Mouse (Mus musculus) forebrain, embryonic 14.5 days (tissue): Measurements from ENCODE around the gene Adcyap1r1. TPM values are rescaled to one million over a fixed set of nuclear protein-coding genes. Genes with fewer than 3 reads are reported as not detected.

Source experiments
- ATAC-seq: fragments of 200-750 bp; cut with Nextera tagmentation; 2 replicates; pipeline ENCODE4 v1.8.0; 2017; ENCODE audit warnings: mild to moderate bottlenecking, moderate library complexity
- DNase-seq: peaks from one replicate; pipeline ENCODE4 v3.0.0-alpha.2; 2015; ENCODE audit warnings: low spot score
- H3K27ac ChIP-seq: fragments of 300-500 bp; sonication (generic); 2 replicates; pipeline ENCODE4 v1.5.1; 2014; ENCODE audit warnings: low read depth, mild to moderate bottlenecking, control low read depth, low read length, moderate library complexity
- H3K27me3 ChIP-seq: fragments of 300-500 bp; sonication (generic); replicated peaks from 2 replicates; pipeline ENCODE4 v1.6.1; 2014; ENCODE audit warnings: low read length, control low read depth, mixed read lengths; ENCODE audit not compliant: control insufficient read depth, insufficient read depth
- H3K36me3 ChIP-seq: fragments of 300-500 bp; sonication (generic); 2 replicates; pipeline ENCODE4 v1.6.1; 2014; ENCODE audit warnings: low read length, control low read depth; ENCODE audit not compliant: control insufficient read depth, insufficient read depth
- H3K4me1 ChIP-seq: fragments of 300-500 bp; sonication (generic); 2 replicates; pipeline ENCODE4 v1.6.1; 2014; ENCODE audit warnings: antibody characterized with exemption, low read length, control low read depth; ENCODE audit not compliant: control insufficient read depth, insufficient read depth
- H3K4me2 ChIP-seq: fragments of 300-500 bp; sonication (generic); 2 replicates; pipeline ENCODE4 v1.6.1; 2014; ENCODE audit warnings: mild to moderate bottlenecking, control low read depth, low read length
- H3K4me3 ChIP-seq: fragments of 300-500 bp; sonication (generic); 2 replicates; pipeline ENCODE4 v1.5.1; 2014; ENCODE audit warnings: low read depth, low read length, control low read depth
- H3K9ac ChIP-seq: fragments of 300-500 bp; sonication (generic); 2 replicates; pipeline ENCODE4 v1.6.1; 2014; ENCODE audit warnings: mild to moderate bottlenecking, low read length, control low read depth, moderate library complexity
- H3K9me3 ChIP-seq: fragments of 300-500 bp; sonication (generic); replicated peaks from 2 replicates; pipeline ENCODE4 v1.6.1; 2016; ENCODE audit warnings: low read length, control low read depth, mixed read lengths; ENCODE audit not compliant: control insufficient read depth
- WGBS: fragments of 180-500 bp; shearing (Covaris S2); extraction: QIAGEN DNeasy Blood & Tissue Kit; methylation state at CpG from one replicate; pipeline ENCODE4 v1.1.7; 2014; 5-methylcytosine and 5-hydroxymethylcytosine counted together
- polyA plus RNA-seq: library from polyadenylated mRNA; unstranded; fragments of >200 nt; fragmentation: Nextera tagmentation; extraction: Ambion mirVana; gene quantifications from 2 replicates; pipeline ENCODE4 v1.2.1, GENCODE M21; 2014

Gene Adcyap1r1
- polyA plus RNA-seq, 1 experiment from 2014 or later: 25.8 TPM

DNA sequence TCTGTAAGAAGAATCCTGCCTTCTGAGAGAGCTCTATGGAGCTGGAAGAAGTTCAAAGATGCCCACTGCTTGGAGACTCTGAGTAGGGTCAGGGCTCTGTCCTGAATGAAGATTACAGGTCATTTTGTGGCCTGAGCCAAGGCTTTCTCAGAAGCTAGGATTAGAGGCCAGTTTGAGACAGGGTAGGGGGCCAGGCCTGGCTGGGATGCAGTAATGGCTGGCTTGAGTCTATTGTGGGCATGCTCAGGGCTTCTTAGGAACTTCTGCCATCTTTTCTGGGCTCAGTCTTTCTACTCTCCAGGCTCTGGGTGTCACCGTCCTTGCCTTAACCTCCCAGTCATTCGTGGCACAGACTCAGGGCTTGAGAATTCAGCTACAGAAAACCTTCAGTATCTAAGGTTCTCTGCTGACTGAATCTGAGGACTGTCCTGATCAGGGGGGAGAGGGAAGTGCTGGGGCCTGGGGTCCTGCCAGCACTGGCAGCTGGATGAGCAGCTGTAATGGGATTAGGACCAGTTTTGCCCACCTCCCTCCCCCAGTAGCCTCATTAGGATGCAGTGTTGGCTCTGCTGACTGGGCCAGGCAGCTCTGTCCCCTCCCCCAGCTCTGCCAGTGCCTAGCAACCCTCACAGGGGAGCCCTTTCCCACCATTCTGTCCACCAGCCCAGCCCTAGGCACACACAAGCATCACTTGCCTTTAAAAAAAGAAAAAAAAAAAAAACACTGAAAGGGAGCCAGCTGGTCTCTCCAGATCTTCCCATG is 7.7 kb upstream of the Adcyap1r1 start:
- DNase-seq: peak; percentile 90
- H3K36me3 ChIP-seq: no peaks in the 10 kb centered on the region
- H3K4me2 ChIP-seq: peak overlapping the region; percentile 4; the same call in 1 of the 2 replicates
- peaks cover 24% of the 10 kb centered on the region for H3K4me1 ChIP-seq
- peak overlapping the region; percentile 80 for H3K27ac ChIP-seq
- 0% methylated on average over 2 of the region's 2 CpGs for WGBS
- no peak overlapping the region for H3K9ac ChIP-seq
- ATAC-seq: peak; percentile 95
- H3K27me3 ChIP-seq: no peaks in the 10 kb centered on the region
- H3K4me3 ChIP-seq: no peak overlapping the region
- no peaks in the 10 kb centered on the region for H3K9me3 ChIP-seq

DNA sequence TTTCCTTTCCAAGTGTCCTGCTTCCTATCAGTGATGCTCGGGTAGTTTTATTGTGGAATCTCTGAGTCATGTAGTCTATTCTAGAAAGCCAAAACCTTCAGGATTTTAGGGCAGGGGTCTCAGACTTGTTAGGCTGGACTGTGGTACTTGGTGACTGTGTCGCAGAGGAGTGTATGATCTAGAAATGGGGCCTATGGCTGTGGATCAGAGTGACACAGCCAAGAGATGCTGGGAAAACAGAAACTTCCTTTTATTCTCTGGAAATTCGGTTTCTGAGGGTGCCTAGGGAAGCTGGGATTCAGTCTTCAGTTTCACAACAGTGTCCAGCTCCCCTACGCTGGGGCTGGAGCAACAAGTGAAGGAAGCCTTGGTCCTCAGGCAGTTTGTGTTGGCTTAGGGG is 7.1 kb upstream of the Adcyap1r1 start:
- WGBS: 11% methylated on average over 4 of the region's 4 CpGs
- Histone ChIP-seq H3K4me3 (no peak overlapping the region), H3K27me3 (no peaks in the 10 kb centered on the region), H3K4me2 (peak overlapping the region; percentile 4; the same call in 1 of the 2 replicates), H3K9me3 (no peaks in the 10 kb centered on the region), H3K9ac (no peak overlapping the region), H3K4me1 (peaks cover 24% of the 10 kb centered on the region), H3K36me3 (no peaks in the 10 kb centered on the region), H3K27ac (peak overlapping the region; percentile 80)
- no peak for DNase-seq
- ATAC-seq: peak; percentile 14; the same call in 1 of the 2 replicates

DNA sequence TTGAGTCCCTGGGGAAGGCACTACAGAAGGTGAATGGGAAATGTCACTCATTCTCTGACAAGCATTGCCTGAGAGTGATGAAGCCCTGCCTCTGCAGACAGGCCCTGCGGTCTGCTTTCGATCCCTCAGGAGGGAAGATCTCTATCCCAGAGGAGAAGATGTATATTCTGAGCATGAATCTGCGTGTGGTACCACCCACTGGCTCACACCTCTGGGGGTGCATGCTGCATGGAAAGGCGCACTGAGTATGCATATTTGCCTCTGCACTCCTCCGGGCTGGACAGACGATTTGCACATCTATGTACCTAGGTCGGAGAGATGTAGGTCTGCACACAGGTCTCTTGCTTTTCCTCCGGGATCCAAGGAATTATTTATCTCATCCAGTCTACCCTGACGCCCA is 3.6 kb upstream of the Adcyap1r1 start:
- no peak overlapping the region for H3K9ac ChIP-seq
- no peaks in the 10 kb centered on the region for H3K9me3 ChIP-seq
- 0 out of 2 replicates have a peak overlapping the region, but pooled peaks have one; percentile 21 for H3K27ac ChIP-seq
- H3K4me1 ChIP-seq: peaks cover 35% of the 10 kb centered on the region
- no peak for DNase-seq
- H3K36me3 ChIP-seq: no peaks in the 10 kb centered on the region
- no peak overlapping the region for H3K4me2 ChIP-seq
- 76% methylated on average over 9 of the region's 9 CpGs for WGBS
- no peaks in the 10 kb centered on the region for H3K27me3 ChIP-seq
- ATAC-seq: no peak
- no peak overlapping the region for H3K4me3 ChIP-seq

DNA sequence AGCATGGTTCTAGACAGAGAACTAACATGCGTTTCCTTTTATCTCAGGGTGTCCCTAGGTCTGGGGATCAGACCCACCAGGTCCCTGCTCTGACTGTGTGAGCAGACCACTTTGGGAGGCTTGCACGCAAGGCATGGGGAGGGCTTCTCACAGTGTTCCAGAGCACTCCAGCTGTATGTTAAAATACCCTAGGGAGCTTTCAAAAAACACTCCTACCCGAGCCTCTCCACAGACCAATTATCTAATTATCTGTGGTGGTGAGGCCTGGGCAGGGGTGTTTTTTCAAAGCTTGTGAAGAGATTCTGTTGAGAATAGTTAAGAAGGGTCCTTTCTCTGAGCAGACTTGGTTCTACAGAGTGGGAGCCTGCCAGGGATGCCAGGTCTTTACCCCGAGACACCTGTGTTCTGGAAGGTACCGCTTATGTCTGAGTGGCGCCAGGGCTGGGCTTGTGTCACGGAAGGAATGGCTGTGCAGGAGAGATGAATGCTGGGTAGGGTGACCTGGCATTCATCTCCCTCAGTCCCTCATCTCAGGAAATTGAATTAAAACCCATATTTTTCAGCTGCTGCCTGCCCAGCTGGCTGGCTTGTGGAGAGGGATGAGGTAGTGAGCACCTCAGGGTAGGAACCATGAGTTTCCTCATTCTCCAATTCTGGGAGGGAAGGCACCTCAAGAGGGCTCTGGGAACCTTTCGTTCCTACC is 2.7 kb upstream of the Adcyap1r1 start:
- peaks cover 34% of the 10 kb centered on the region for H3K4me1 ChIP-seq
- WGBS: 62% methylated on average over 8 of the region's 8 CpGs
- no peak overlapping the region for H3K9ac ChIP-seq
- no peak for ATAC-seq
- no peaks in the 10 kb centered on the region for H3K27me3 ChIP-seq
- H3K36me3 ChIP-seq: no peaks in the 10 kb centered on the region
- no peak overlapping the region for H3K4me3 ChIP-seq
- peak overlapping the region; percentile 39; the same call in 1 of the 2 replicates for H3K27ac ChIP-seq
- no peak overlapping the region for H3K4me2 ChIP-seq
- H3K9me3 ChIP-seq: no peaks in the 10 kb centered on the region
- DNase-seq: peak; percentile 45

DNA sequence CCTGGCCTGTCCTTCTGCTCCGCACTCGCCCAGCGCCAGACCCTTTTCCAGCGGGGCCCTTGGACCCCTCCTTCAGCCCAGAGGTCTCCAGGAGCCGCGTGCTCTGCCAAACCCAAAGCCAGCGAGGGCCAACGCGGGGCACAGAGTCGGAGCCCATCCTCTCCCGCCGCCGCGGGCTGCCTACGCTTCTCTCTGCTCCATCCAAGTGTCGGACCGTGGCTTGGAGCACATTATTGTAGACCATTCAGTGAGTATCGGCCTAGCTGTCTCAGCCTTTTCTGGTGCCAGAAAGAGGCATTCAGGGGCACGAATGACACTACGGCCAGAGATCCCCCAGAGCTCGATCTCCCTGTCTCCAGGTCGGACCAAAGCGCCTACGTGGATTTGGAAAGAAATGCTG is 603 bp downstream of the Adcyap1r1 start:
- no peaks in the 10 kb centered on the region for H3K36me3 ChIP-seq
- peak overlapping the region; percentile 90 for H3K9ac ChIP-seq
- peak overlapping the region; percentile 74 for H3K4me3 ChIP-seq
- H3K27ac ChIP-seq: peak overlapping the region; percentile 84
- H3K27me3 ChIP-seq: no peaks in the 10 kb centered on the region
- peak overlapping the region; percentile 96 for H3K4me2 ChIP-seq
- WGBS: under 1% methylated on average over 24 of the region's 24 CpGs
- no peaks in the 10 kb centered on the region for H3K9me3 ChIP-seq
- no peak for ATAC-seq
- peaks cover 33% of the 10 kb centered on the region for H3K4me1 ChIP-seq
- DNase-seq: peak; percentile 43

DNA sequence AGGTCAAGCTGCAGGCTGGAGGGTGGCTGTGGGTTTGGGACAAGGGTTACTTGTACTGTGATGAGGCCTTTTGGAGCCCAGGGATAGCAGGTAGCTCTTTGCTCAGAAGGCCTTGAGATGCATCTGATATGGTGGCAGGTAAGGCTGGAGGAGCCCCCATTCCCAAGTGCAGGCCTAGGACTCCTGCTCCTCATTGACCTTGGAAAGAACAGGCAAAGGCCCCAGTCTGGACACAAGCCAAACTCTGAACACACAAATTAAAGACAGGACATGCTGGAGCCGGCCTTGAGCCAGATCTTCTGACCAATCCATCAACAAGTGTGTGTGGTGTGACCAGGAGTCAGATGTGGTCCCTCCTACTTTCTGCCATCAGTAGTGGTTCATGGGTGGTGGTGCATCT is 1.8 kb downstream of the Adcyap1r1 start:
- ATAC-seq: no peak
- 36% methylated on average over 1 of the region's 1 CpGs for WGBS
- Histone ChIP-seq H3K4me2 (peak overlapping the region; percentile 96), H3K4me3 (peak overlapping the region; percentile 74), H3K9me3 (no peaks in the 10 kb centered on the region), H3K27ac (no peak overlapping the region), H3K4me1 (peaks cover 30% of the 10 kb centered on the region), H3K36me3 (no peaks in the 10 kb centered on the region), H3K9ac (peak overlapping the region; percentile 90), H3K27me3 (no peaks in the 10 kb centered on the region)
- DNase-seq: no peak

DNA sequence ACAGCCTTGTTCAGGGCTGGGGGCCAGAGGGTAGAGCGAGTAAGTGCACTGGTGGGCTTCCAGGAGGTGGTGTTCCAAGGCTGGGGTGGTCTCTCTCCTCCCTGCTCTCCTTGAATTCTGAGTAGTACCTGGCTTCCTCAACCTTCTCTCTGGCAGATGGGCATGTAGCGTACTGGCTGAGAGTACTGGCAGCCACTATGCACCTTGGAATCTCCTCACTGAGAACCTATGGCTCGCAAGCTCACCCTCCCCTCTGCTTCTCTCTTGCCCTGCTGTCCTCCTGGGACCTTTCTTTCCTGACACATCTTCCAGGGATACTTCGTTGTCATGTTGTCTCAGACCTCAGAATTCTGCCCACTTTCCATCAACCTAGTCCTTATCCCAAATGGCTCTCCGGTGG is 3.9 kb downstream of the Adcyap1r1 start:
- Histone ChIP-seq H3K36me3 (peaks cover 3% of the 10 kb centered on the region; the same call in 1 of the 2 replicates), H3K27me3 (no peaks in the 10 kb centered on the region), H3K9me3 (no peaks in the 10 kb centered on the region), H3K4me1 (peaks cover 30% of the 10 kb centered on the region), H3K9ac (no peak overlapping the region), H3K27ac (no peak overlapping the region), H3K4me2 (no peak overlapping the region; the same call in 1 of the 2 replicates), H3K4me3 (no peak overlapping the region)
- DNase-seq: no peak
- WGBS: 80% methylated on average over 5 of the region's 5 CpGs
- ATAC-seq: no peak

DNA sequence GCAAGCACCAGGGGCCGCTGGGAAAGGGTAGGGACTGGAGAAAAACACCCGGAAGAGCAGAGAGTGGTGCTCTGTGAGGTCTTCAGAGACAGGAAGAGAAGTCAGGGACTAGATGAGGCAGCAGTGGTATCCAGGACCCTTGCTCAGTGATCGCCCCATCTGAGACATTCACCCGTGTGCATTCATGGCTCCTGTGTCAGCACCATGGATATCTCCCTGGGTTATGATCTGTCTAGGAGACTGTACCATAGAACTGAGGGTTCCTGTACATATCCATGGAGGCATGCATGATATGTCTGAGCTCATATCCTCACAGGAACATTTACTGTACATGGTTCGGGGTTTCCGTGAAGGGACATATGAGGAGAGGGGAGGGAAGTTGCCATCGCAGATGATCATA is 5.9 kb downstream of the Adcyap1r1 start:
- H3K4me1 ChIP-seq: peaks cover 23% of the 10 kb centered on the region
- H3K9me3 ChIP-seq: no peaks in the 10 kb centered on the region
- ATAC-seq: no peak
- no peaks in the 10 kb centered on the region for H3K27me3 ChIP-seq
- no peak overlapping the region for H3K4me2 ChIP-seq
- H3K9ac ChIP-seq: no peak overlapping the region
- 78% methylated on average over 7 of the region's 7 CpGs for WGBS
- H3K4me3 ChIP-seq: no peak overlapping the region
- DNase-seq: no peak
- no peak overlapping the region for H3K27ac ChIP-seq
- peaks cover 13% of the 10 kb centered on the region for H3K36me3 ChIP-seq

DNA sequence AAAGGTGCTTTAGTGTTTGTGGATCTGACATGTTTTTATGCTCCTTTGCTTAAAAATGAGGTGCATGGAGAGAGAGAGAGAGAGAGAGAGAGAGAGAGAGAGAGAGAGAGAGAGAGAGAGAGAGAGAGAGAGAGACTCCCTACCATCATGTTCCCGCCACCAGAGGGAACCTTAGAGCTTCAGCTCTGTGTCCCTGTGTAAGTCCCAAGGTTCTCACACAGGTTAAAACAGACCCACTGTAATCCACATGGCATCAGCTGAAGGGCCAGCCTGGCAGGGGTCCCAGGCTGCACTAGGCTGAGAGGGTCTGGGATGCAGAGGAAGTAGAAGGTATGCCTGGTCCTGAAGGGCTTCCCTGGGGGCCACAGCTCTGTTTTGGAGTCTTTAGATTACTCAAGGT is 6.4 kb downstream of the Adcyap1r1 start:
- Histone ChIP-seq H3K36me3 (peaks cover 13% of the 10 kb centered on the region), H3K27me3 (no peaks in the 10 kb centered on the region), H3K9me3 (no peaks in the 10 kb centered on the region), H3K4me2 (no peak overlapping the region), H3K4me3 (no peak overlapping the region), H3K27ac (no peak overlapping the region), H3K9ac (no peak overlapping the region), H3K4me1 (peaks cover 19% of the 10 kb centered on the region)
- no peak for ATAC-seq
- 31% methylated on average over 1 of the region's 1 CpGs for WGBS
- peak; percentile 46 for DNase-seq
